Mouse (Mus musculus) forebrain, embryonic 13.5 days (tissue): Measurements from ENCODE around the gene Wdr31. TPM values are rescaled to one million over a fixed set of nuclear protein-coding genes. Genes with fewer than 3 reads are reported as not detected.

Experiments
- ATAC-seq: fragments of 200-750 bp; cut with Nextera tagmentation; 2 replicates; pipeline ENCODE4 v1.8.0; 2017
- H3K27ac ChIP-seq: fragments of 300-500 bp; sonication (generic); 2 replicates; pipeline ENCODE4 v1.5.1; 2015; ENCODE audit warnings: inconsistent platforms, mild to moderate bottlenecking, moderate library complexity
- H3K27me3 ChIP-seq: fragments of 300-500 bp; sonication (generic); 2 replicates; pipeline ENCODE4 v1.6.1; 2015; ENCODE audit warnings: mild to moderate bottlenecking, inconsistent platforms
- H3K36me3 ChIP-seq: fragments of 300-500 bp; sonication (generic); 2 replicates; pipeline ENCODE4 v1.6.1; 2015; ENCODE audit warnings: mild to moderate bottlenecking, inconsistent platforms; ENCODE audit not compliant: poor library complexity, severe bottlenecking
- H3K4me1 ChIP-seq: fragments of 300-500 bp; sonication (generic); 2 replicates; pipeline ENCODE4 v1.6.1; 2015; ENCODE audit warnings: inconsistent platforms
- H3K4me2 ChIP-seq: fragments of 300-500 bp; sonication (generic); 2 replicates; pipeline ENCODE4 v1.6.1; 2015; ENCODE audit warnings: inconsistent platforms, mild to moderate bottlenecking, moderate library complexity
- H3K4me3 ChIP-seq: fragments of 300-500 bp; sonication (generic); 2 replicates; pipeline ENCODE4 v1.5.1; 2015; ENCODE audit warnings: mild to moderate bottlenecking, inconsistent platforms
- H3K9ac ChIP-seq: fragments of 300-500 bp; sonication (generic); 2 replicates; pipeline ENCODE4 v1.6.1; 2015; ENCODE audit warnings: mild to moderate bottlenecking, inconsistent platforms
- H3K9me3 ChIP-seq: fragments of 300-500 bp; sonication (generic); replicated peaks from 2 replicates; pipeline ENCODE4 v1.6.1; 2016; ENCODE audit warnings: inconsistent platforms
- WGBS: fragments of 180-500 bp; shearing (Covaris S2); methylation state at CpG from one replicate; pipeline ENCODE4 v1.1.7; 2015; 5-methylcytosine and 5-hydroxymethylcytosine counted together
- polyA plus RNA-seq: library from polyadenylated mRNA; unstranded; fragments of >200 nt; fragmentation: Nextera tagmentation; extraction: Ambion mirVana; gene quantifications from 2 replicates; pipeline ENCODE4 v1.2.1, GENCODE M21; 2015

Wdr31 gene
- polyA plus RNA-seq, 1 experiment from 2014 or later: 9.1 TPM

- H3K9me3 ChIP-seq: no peaks in the 10 kb centered on the region
- WGBS: 84% methylated on average over 2 of the region's 2 CpGs
- H3K4me2 ChIP-seq: no peak overlapping the region
- H3K27ac ChIP-seq: no peak overlapping the region
- H3K36me3 ChIP-seq: no peaks in the 10 kb centered on the region
- no peak overlapping the region for H3K4me3 ChIP-seq
- peaks cover 14% of the 10 kb centered on the region for H3K4me1 ChIP-seq
- no peak for ATAC-seq
- peaks cover 25% of the 10 kb centered on the region for H3K27me3 ChIP-seq
- no peak overlapping the region for H3K9ac ChIP-seq
These were observed 4.4 kb upstream of the Wdr31 start for GRCm38 (mm10) chr4:62475131-62475530.

GRCm38 (mm10) chr4:62472071-62472470, 1.4 kb upstream of the Wdr31 start:
- 93% methylated on average over 2 of the region's 2 CpGs for WGBS
- Histone ChIP-seq H3K4me3 (no peak overlapping the region), H3K4me1 (peaks cover 7% of the 10 kb centered on the region; the same call in 1 of the 2 replicates), H3K27ac (no peak overlapping the region), H3K36me3 (no peaks in the 10 kb centered on the region), H3K9ac (no peak overlapping the region), H3K4me2 (no peak overlapping the region), H3K9me3 (no peaks in the 10 kb centered on the region), H3K27me3 (peaks cover 4% of the 10 kb centered on the region; the same call in 1 of the 2 replicates)
- ATAC-seq: no peak

- 94% methylated on average over 1 of the region's 1 CpGs for WGBS
- Histone ChIP-seq H3K4me3 (no peak overlapping the region), H3K27ac (no peak overlapping the region)
These were observed 2.5 kb downstream of the Wdr31 start for GRCm38 (mm10) chr4:62468158-62468557.

GRCm38 (mm10) chr4:62463124-62463523, 7.6 kb downstream of the Wdr31 start:
- no peak overlapping the region for H3K9ac ChIP-seq
- H3K9me3 ChIP-seq: no peaks in the 10 kb centered on the region
- no peak overlapping the region for H3K27ac ChIP-seq
- no peak overlapping the region for H3K4me2 ChIP-seq
- H3K4me3 ChIP-seq: no peak overlapping the region
- ATAC-seq: no peak
- no peaks in the 10 kb centered on the region for H3K4me1 ChIP-seq
- H3K27me3 ChIP-seq: no peaks in the 10 kb centered on the region
- H3K36me3 ChIP-seq: peaks cover 21% of the 10 kb centered on the region; the same call in 1 of the 2 replicates
- 92% methylated on average over 2 of the region's 2 CpGs for WGBS

More at GRCm38 (mm10) chr4:62468158-62468557, 2.5 kb downstream of the Wdr31 start:
- no peak for ATAC-seq
- H3K9ac ChIP-seq: no peak overlapping the region
- no peaks in the 10 kb centered on the region for H3K9me3 ChIP-seq
- H3K4me2 ChIP-seq: no peak overlapping the region
- no peaks in the 10 kb centered on the region for H3K27me3 ChIP-seq
- H3K4me1 ChIP-seq: peaks cover 7% of the 10 kb centered on the region; the same call in 1 of the 2 replicates
- H3K36me3 ChIP-seq: 0 out of 2 replicates have a peak, but pooled peaks cover 2% of the 10 kb centered on the region

- H3K4me2 ChIP-seq: no peak overlapping the region
- H3K9ac ChIP-seq: no peak overlapping the region
- H3K27me3 ChIP-seq: no peaks in the 10 kb centered on the region
- no peaks in the 10 kb centered on the region for H3K9me3 ChIP-seq
- no peak for ATAC-seq
- H3K4me3 ChIP-seq: no peak overlapping the region
- WGBS: 94% methylated on average over 8 of the region's 8 CpGs
- peaks cover 21% of the 10 kb centered on the region; the same call in 1 of the 2 replicates for H3K36me3 ChIP-seq
- H3K4me1 ChIP-seq: no peaks in the 10 kb centered on the region
- H3K27ac ChIP-seq: no peak overlapping the region
These were observed 10.3 kb downstream of the Wdr31 start for GRCm38 (mm10) chr4:62460348-62460747.

- Histone ChIP-seq H3K27ac (no peak overlapping the region), H3K36me3 (peaks cover 21% of the 10 kb centered on the region; the same call in 1 of the 2 replicates), H3K9me3 (no peaks in the 10 kb centered on the region), H3K4me2 (no peak overlapping the region), H3K27me3 (no peaks in the 10 kb centered on the region), H3K4me3 (no peak overlapping the region), H3K4me1 (no peaks in the 10 kb centered on the region), H3K9ac (no peak overlapping the region)
- peak; percentile 70; the same call in 1 of the 2 replicates for ATAC-seq
- 82% methylated on average over 3 of the region's 3 CpGs for whole genome bisulfite sequencing
These were observed 11.6 kb downstream of the Wdr31 start for GRCm38 (mm10) chr4:62459081-62459480.

- no peak for ATAC-seq
- H3K4me1 ChIP-seq: no peaks in the 10 kb centered on the region
- WGBS: 72% methylated on average over 5 of the region's 5 CpGs
These were observed 15.7 kb downstream of the Wdr31 start for GRCm38 (mm10) chr4:62454995-62455394.

GRCm38 (mm10) chr4:62440986-62441385, 29.7 kb downstream of the Wdr31 start:
- 84% methylated on average over 4 of the region's 4 CpGs for WGBS
- Histone ChIP-seq H3K4me1 (no peaks in the 10 kb centered on the region), H3K9ac (no peak overlapping the region), H3K4me2 (no peak overlapping the region), H3K27ac (no peak overlapping the region), H3K27me3 (no peaks in the 10 kb centered on the region), H3K36me3 (no peaks in the 10 kb centered on the region), H3K9me3 (no peaks in the 10 kb centered on the region), H3K4me3 (no peak overlapping the region)
- no peak for ATAC-seq

More at GRCm38 (mm10) chr4:62454995-62455394, 15.7 kb downstream of the Wdr31 start:
- no peak overlapping the region for H3K4me3 ChIP-seq
- H3K4me2 ChIP-seq: no peak overlapping the region
- no peak overlapping the region for H3K9ac ChIP-seq
- H3K36me3 ChIP-seq: peaks cover 7% of the 10 kb centered on the region; the same call in 1 of the 2 replicates
- no peaks in the 10 kb centered on the region for H3K9me3 ChIP-seq
- no peaks in the 10 kb centered on the region for H3K27me3 ChIP-seq
- no peak overlapping the region for H3K27ac ChIP-seq

GRCm38 (mm10) chr4:62440544-62440943, 30.2 kb downstream of the Wdr31 start:
- no peak for ATAC-seq
- Histone ChIP-seq H3K4me2 (no peak overlapping the region), H3K4me3 (no peak overlapping the region), H3K27ac (no peak overlapping the region), H3K27me3 (no peaks in the 10 kb centered on the region), H3K4me1 (no peaks in the 10 kb centered on the region), H3K9me3 (no peaks in the 10 kb centered on the region), H3K9ac (no peak overlapping the region), H3K36me3 (no peaks in the 10 kb centered on the region)
- WGBS: 74% methylated on average over 4 of the region's 4 CpGs

GRCm38 (mm10) chr4:62439793-62440192, 30.9 kb downstream of the Wdr31 start:
- 70% methylated on average over 4 of the region's 4 CpGs for whole genome bisulfite sequencing
- no peaks in the 10 kb centered on the region for H3K27me3 ChIP-seq
- no peak overlapping the region for H3K9ac ChIP-seq
- no peaks in the 10 kb centered on the region for H3K36me3 ChIP-seq
- H3K27ac ChIP-seq: no peak overlapping the region
- H3K4me2 ChIP-seq: no peak overlapping the region
- no peak for ATAC-seq
- no peaks in the 10 kb centered on the region for H3K4me1 ChIP-seq
- H3K4me3 ChIP-seq: no peak overlapping the region
- no peaks in the 10 kb centered on the region for H3K9me3 ChIP-seq

- Histone ChIP-seq H3K4me2 (no peak overlapping the region), H3K4me3 (no peak overlapping the region), H3K27ac (no peak overlapping the region), H3K27me3 (no peaks in the 10 kb centered on the region), H3K9ac (no peak overlapping the region), H3K4me1 (no peaks in the 10 kb centered on the region), H3K36me3 (no peaks in the 10 kb centered on the region), H3K9me3 (no peaks in the 10 kb centered on the region)
- no peak for ATAC-seq
- 90% methylated on average over 7 of the region's 7 CpGs for WGBS
These were observed 32.8 kb downstream of the Wdr31 start for GRCm38 (mm10) chr4:62437871-62438270.

- H3K9ac ChIP-seq: no peak overlapping the region
- H3K36me3 ChIP-seq: no peaks in the 10 kb centered on the region
- H3K4me2 ChIP-seq: no peak overlapping the region
- H3K27me3 ChIP-seq: no peaks in the 10 kb centered on the region
- no peak for ATAC-seq
- no peaks in the 10 kb centered on the region for H3K4me1 ChIP-seq
- no peaks in the 10 kb centered on the region for H3K9me3 ChIP-seq
- H3K27ac ChIP-seq: no peak overlapping the region
- 93% methylated on average over 3 of the region's 3 CpGs for whole genome bisulfite sequencing
- H3K4me3 ChIP-seq: no peak overlapping the region
These were observed 33.4 kb downstream of the Wdr31 start for GRCm38 (mm10) chr4:62437256-62437778.

GRCm38 (mm10) chr4:62435081-62435480, 35.6 kb downstream of the Wdr31 start, which contains the start of gene Rnf183:
TSS of gene Rnf183 (minus strand) at chr4:62435252.
- WGBS: 81% methylated on average over 6 of the region's 6 CpGs

More at GRCm38 (mm10) chr4:62435081-62435480, 35.6 kb downstream of the Wdr31 start, which contains the start of gene Rnf183:
- H3K4me3 ChIP-seq: no peak within 1 kb of the TSS
- no peaks in the 10 kb centered on the region for H3K27me3 ChIP-seq
- ATAC-seq: no peak
- no peak within 1 kb of the TSS for H3K27ac ChIP-seq
- H3K4me1 ChIP-seq: no peaks in the 10 kb centered on the region
- H3K4me2 ChIP-seq: no peak within 1 kb of the TSS
- no peaks in the 10 kb centered on the region for H3K9me3 ChIP-seq
- H3K36me3 ChIP-seq: no peaks in the 10 kb centered on the region
- H3K9ac ChIP-seq: no peak within 1 kb of the TSS
